9 mouse cellular contexts compared by ENCODE assay signal in the genomic region with DNA sequence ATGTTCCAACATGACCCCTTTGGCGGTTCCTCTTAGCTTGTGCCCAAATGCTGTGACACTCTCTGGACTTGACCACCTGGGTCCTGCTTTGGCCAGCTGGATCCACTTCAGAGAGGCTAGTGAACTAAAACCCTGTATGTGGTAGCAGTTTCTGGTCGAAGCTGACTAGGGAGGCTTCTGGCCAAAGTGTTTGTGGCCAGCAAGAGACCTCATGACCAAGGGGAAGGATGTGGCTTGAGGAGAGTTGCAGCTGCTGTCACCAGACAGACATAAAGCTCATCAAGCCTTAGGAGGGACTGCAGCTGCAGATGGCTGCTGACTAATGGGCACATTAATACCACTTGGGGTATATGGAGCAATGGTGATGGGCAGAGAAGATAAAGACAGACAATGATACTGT.
DNase-seq lines count a peak whose midpoint lies in the region; ATAC-seq and TF ChIP-seq lines count a peak whose summit lies in the region.
"Had no signal": no experiment of that assay in that cellular context is flagged by ENCODE, and none has a peak within 500 bp of the region (broad histone marks: within the 10 kb centered on the region; RNA-seq: fewer than 3 reads in every experiment).

No protein-coding gene starts in this region.

- DNase-seq in kidney, adult 2 months, result peak; percentile 42
- no peak for DNase-seq in kidney, adult 11 months
- DNase-seq in Muller cell, postnatal 12 days (ENCODE audit: inconsistent ontology term), result peak; percentile 86
- peak; percentile 52 for DNase-seq in lung, postnatal 25 days (ENCODE audit: low spot score)
- no peak for DNase-seq in embryo, embryonic 10 days (ENCODE audit: low spot score)
- no peak for DNase-seq in left cerebral cortex, adult 18-20 months (ENCODE audit: low spot score in 2 of 2)
- DNase-seq: thymus, postnatal 36 days had no signal

- no peaks in the 10 kb centered on the region for H3K9me3 ChIP-seq in hindbrain, embryonic 12.5 days (replicated peaks)

- TF ChIP-seq CTCF in kidney, adult 2 months (conservative IDR thresholded peaks at IDR 0.05; ENCODE audit: insufficient read depth, insufficient read length, low read depth, low read length), result no peak

- peaks cover 10% of the 10 kb centered on the region for H3K4me1 ChIP-seq in kidney, adult 2 months (ENCODE audit: control insufficient read depth, insufficient read depth, low read length)
- peaks cover 12% of the 10 kb centered on the region; the same call in 1 of the 2 replicates for H3K4me1 ChIP-seq in hindbrain, embryonic 12.5 days

- no peak overlapping the region for H3K9ac ChIP-seq in hindbrain, embryonic 12.5 days

- TF ChIP-seq POLR2A in kidney, adult 2 months (IDR thresholded peaks at IDR 0.05; ENCODE audit: low read depth, low read length), result no peak

- H3K27me3 ChIP-seq in kidney, adult 2 months (replicated peaks; ENCODE audit: control insufficient read depth, insufficient read depth, low read length), result no peaks in the 10 kb centered on the region
- H3K27me3 ChIP-seq in hindbrain, embryonic 12.5 days, result no peaks in the 10 kb centered on the region

- no peak overlapping the region for H3K4me3 ChIP-seq in kidney, adult 2 months (ENCODE audit: insufficient read depth, low read depth, low read length)
- no peak overlapping the region for H3K4me3 ChIP-seq in hindbrain, embryonic 12.5 days

- peak; percentile 86 for ATAC-seq in granulocyte monocyte progenitor cell, adult 5-6 weeks (replicated peaks; ENCODE audit: poor library complexity, severe bottlenecking)
- no peak for ATAC-seq in hindbrain, embryonic 12.5 days (ENCODE audit: low FRiP score)

- H3K4me2 ChIP-seq in hindbrain, embryonic 12.5 days (replicated peaks), result no peak overlapping the region

- WGBS in kidney, adult 2 months, result 60% methylated on average over 2 of the region's 2 CpGs
- WGBS in hindbrain, embryonic 12.5 days, result 66% methylated on average over 2 of the region's 2 CpGs

- H3K27ac ChIP-seq in kidney, adult 2 months (ENCODE audit: insufficient read depth, low read depth, low read length), result no peak overlapping the region
- H3K27ac ChIP-seq in hindbrain, embryonic 12.5 days, result no peak overlapping the region

- no peaks in the 10 kb centered on the region for H3K36me3 ChIP-seq in kidney, adult 2 months (ENCODE audit: control insufficient read depth, insufficient read depth, low read length)
- no peaks in the 10 kb centered on the region for H3K36me3 ChIP-seq in hindbrain, embryonic 12.5 days

Comparison
In these comparisons a context has a peak if more than half of its experiments do, and no peak if none do; other contexts are left out.
1. DNase-seq: peak in kidney, adult 2 months (single experiment), Muller cell, postnatal 12 days (single experiment) and lung, postnatal 25 days (single experiment); none in kidney, adult 11 months (single experiment), embryo, embryonic 10 days (single experiment) and left cerebral cortex, adult 18-20 months (0 of 2).